Mouse (Mus musculus) left cerebral cortex, postnatal 4 days (tissue): Measurements from ENCODE around the gene Spin2c. TPM values are rescaled to one million over a fixed set of nuclear protein-coding genes. Genes with fewer than 3 reads are reported as not detected.
A peak's percentile ranks its signal among the peaks of the same experiment; 100 is the strongest.

Source experiments
- DNase-seq: peaks from one replicate; pipeline ENCODE4 v3.0.0-alpha.2; 2022
- intact Hi-C: fragments of 180-260 bp; cut with DNase I; formaldehyde crosslinking; loops from one replicate; pipeline ENCODE4 v1.15.1; 2025
- total RNA-seq, 2 experiments: library from RNA; stranded (reverse); gene quantifications; 2 replicates each; pipeline ENCODE4 v1.2.3; 2021

Gene Spin2c
- 10 to 100 TPM; 10.3 to 11.4 TPM for total RNA-seq

DNA sequence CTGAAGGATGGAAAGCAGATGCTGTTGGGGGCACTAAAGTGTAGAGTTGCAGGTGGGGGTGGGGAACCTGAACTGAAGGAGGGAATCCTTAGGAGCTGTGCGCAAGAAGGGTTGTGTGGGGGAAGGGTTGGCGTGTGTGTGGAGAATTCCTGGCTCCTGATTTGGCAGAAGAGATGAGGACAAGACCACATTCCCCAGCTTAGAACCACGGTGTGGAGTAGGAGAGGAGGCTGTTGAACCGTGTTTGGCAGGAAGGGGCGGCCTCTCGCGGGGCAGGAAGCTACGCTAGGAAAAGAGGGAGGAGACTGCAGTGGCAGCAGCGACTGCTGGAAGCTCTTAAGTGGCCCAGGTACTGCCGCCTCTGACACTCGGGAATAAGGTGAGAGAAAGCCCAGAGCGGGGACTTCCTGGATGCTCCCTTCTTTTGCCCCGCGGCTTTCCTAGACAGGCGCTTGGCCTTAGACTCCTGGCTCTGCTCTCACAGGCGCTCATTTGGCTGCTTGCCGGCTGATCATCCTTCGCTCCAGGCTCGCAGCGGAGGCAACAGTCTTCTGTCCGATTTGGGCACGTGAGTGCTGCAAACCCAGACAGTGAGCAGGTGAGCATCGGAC, at the start of gene Spin2c:
Spin2c (plus strand) TSS at position 275 of the 611 bp plus-strand sequence.
- peak; percentile 53 for DNase-seq
- intact Hi-C loops, result no loop called here

DNA sequence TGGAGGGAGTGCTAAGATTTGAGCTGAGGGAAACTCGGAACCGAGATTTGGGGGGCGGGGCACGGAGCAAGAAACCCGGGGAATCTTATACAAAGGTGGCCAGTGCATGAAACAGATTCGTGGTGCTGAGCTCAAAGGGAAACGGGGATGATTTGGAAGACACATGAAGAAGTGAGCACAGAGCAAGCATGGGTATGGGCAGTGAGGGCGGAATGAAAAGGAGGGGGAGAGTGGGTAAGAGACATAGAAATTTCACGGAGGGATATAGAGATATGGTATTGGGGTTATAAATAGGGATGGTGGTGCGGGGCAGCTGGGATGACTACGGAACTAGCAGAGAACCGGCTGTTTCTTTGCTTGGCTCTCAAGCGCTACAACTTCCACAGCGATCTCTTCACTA, 581 bp downstream of the Spin2c start:
- intact Hi-C loops, result no loop called here
- DNase-seq, result no peak

Other genes with a start within 250 kb of the Spin2c start
- gene Kctd12b, start 135.8 kb upstream of the Spin2c start, total RNA-seq, result 1 to 10 TPM; 4.3 to 5.2 TPM
- 10 to 100 TPM; 61.5 to 66.9 TPM for gene Nbdy, start 108.6 kb upstream of the Spin2c start, total RNA-seq
- gene Samt1, start 180.4 kb downstream of the Spin2c start, total RNA-seq, result not detected
- gene 4921511M17Rik, start 201.6 kb downstream of the Spin2c start, total RNA-seq, result not detected
- gene Gm10057, start 222.8 kb downstream of the Spin2c start, total RNA-seq, result not detected